Mouse (Mus musculus): ENCODE measurements around the gene Ptprg. TPM values are rescaled to one million over a fixed set of nuclear protein-coding genes. Genes with fewer than 3 reads are reported as not detected.

Ptprg gene
- total and polyA plus RNA-seq, 2 experiments from 2014 or later, result 28.5 to 88.7 TPM

GRCm38 (mm10) chr14:12199956-12200950, 646.9 kb downstream of the Ptprg start:
- Histone ChIP-seq H3K36me3 (ENCODE audit: insufficient read depth) (no peaks in the 10 kb centered on the region), H3K4me1 (ENCODE audit: insufficient read depth) (no peaks in the 10 kb centered on the region), H3K9me3 (ENCODE audit: low read length) (no peaks in the 10 kb centered on the region), H3K27ac (ENCODE audit: low read depth, low read length) (no peak overlapping the region), H3K27me3 (ENCODE audit: insufficient read depth, low read length) (no peaks in the 10 kb centered on the region), H3K9ac (no peak overlapping the region), H3K4me3 (ENCODE audit: low read depth, low read length) (no peak overlapping the region), H3K4me2 (ENCODE audit: low read depth) (no peak overlapping the region)
- DNase-seq (no peak), ATAC-seq (peak; percentile 71; the same call in 1 of the 2 replicates)
- WGBS, result 41% methylated on average over 13 of the region's 13 CpGs
- no peak for TF ChIP-seq CTCF (IDR thresholded peaks at IDR 0.05; ENCODE audit: low read depth)

- 45% methylated on average over 10 of the region's 10 CpGs for WGBS
- Histone ChIP-seq H3K9ac (no peak overlapping the region), H3K27me3 (ENCODE audit: insufficient read depth, low read length) (no peaks in the 10 kb centered on the region), H3K27ac (ENCODE audit: low read depth, low read length) (no peak overlapping the region), H3K36me3 (ENCODE audit: insufficient read depth) (no peaks in the 10 kb centered on the region), H3K9me3 (ENCODE audit: low read length) (no peaks in the 10 kb centered on the region), H3K4me1 (ENCODE audit: insufficient read depth) (no peaks in the 10 kb centered on the region), H3K4me3 (ENCODE audit: low read depth, low read length) (no peak overlapping the region), H3K4me2 (ENCODE audit: low read depth) (no peak overlapping the region)
- no peak for TF ChIP-seq CTCF (IDR thresholded peaks at IDR 0.05; ENCODE audit: low read depth)
- ATAC-seq (no peak), DNase-seq (no peak)
Measured at GRCm38 (mm10) chr14:12202214-12202613, 648.9 kb downstream of the Ptprg start.

GRCm38 (mm10) chr14:12203081-12203480, 649.7 kb downstream of the Ptprg start:
- Histone ChIP-seq H3K9ac (no peak overlapping the region), H3K9me3 (ENCODE audit: low read length) (no peaks in the 10 kb centered on the region), H3K27ac (ENCODE audit: low read depth, low read length) (no peak overlapping the region), H3K4me1 (ENCODE audit: insufficient read depth) (no peaks in the 10 kb centered on the region), H3K4me2 (ENCODE audit: low read depth) (no peak overlapping the region), H3K4me3 (ENCODE audit: low read depth, low read length) (no peak overlapping the region), H3K36me3 (ENCODE audit: insufficient read depth) (no peaks in the 10 kb centered on the region), H3K27me3 (ENCODE audit: insufficient read depth, low read length) (no peaks in the 10 kb centered on the region)
- ATAC-seq (no peak), DNase-seq (no peak)
- WGBS, result 78% methylated on average over 7 of the region's 7 CpGs
- TF ChIP-seq CTCF (IDR thresholded peaks at IDR 0.05; ENCODE audit: low read depth), result no peak

- H3K36me3 ChIP-seq (ENCODE audit: insufficient read depth), result 0 out of 2 replicates have a peak, but pooled peaks cover 3% of the 10 kb centered on the region
- H3K9ac ChIP-seq, result no peak overlapping the region
- no peak for TF ChIP-seq CTCF (IDR thresholded peaks at IDR 0.05; ENCODE audit: low read depth)
- H3K9me3 ChIP-seq (ENCODE audit: low read length), result no peaks in the 10 kb centered on the region
- no peaks in the 10 kb centered on the region for H3K4me1 ChIP-seq (ENCODE audit: insufficient read depth)
- DNase-seq (no peak), ATAC-seq (no peak)
- WGBS, result 48% methylated on average over 2 of the region's 2 CpGs
- H3K4me2 ChIP-seq (ENCODE audit: low read depth), result no peak overlapping the region
- H3K4me3 ChIP-seq (ENCODE audit: low read depth, low read length), result no peak overlapping the region
- no peak overlapping the region for H3K27ac ChIP-seq (ENCODE audit: low read depth, low read length)
- no peaks in the 10 kb centered on the region for H3K27me3 ChIP-seq (ENCODE audit: insufficient read depth, low read length)
Measured at GRCm38 (mm10) chr14:12206138-12206537, 652.8 kb downstream of the Ptprg start.

- no peaks in the 10 kb centered on the region for H3K9me3 ChIP-seq (ENCODE audit: low read length)
- H3K4me1 ChIP-seq (ENCODE audit: insufficient read depth), result no peaks in the 10 kb centered on the region
- peaks cover 7% of the 10 kb centered on the region for H3K36me3 ChIP-seq (ENCODE audit: insufficient read depth)
- peak; percentile 70 for TF ChIP-seq CTCF (IDR thresholded peaks at IDR 0.05; ENCODE audit: low read depth)
- H3K27me3 ChIP-seq (ENCODE audit: insufficient read depth, low read length), result no peaks in the 10 kb centered on the region
- ATAC-seq (no peak), DNase-seq (no peak)
- H3K9ac ChIP-seq, result no peak overlapping the region
- H3K27ac ChIP-seq (ENCODE audit: low read depth, low read length), result no peak overlapping the region
- H3K4me2 ChIP-seq (ENCODE audit: low read depth), result no peak overlapping the region
- H3K4me3 ChIP-seq (ENCODE audit: low read depth, low read length), result no peak overlapping the region
- WGBS, result 81% methylated on average over 2 of the region's 2 CpGs
Measured at GRCm38 (mm10) chr14:12208554-12208953, 655.2 kb downstream of the Ptprg start.

- 47% methylated on average over 16 of the region's 16 CpGs for WGBS
- no peak for TF ChIP-seq CTCF (IDR thresholded peaks at IDR 0.05; ENCODE audit: low read depth)
- 0 out of 2 replicates have a peak, but pooled peaks cover 4% of the 10 kb centered on the region for H3K36me3 ChIP-seq (ENCODE audit: insufficient read depth)
- peak; percentile 52 for ATAC-seq
- H3K27me3 ChIP-seq (ENCODE audit: insufficient read depth, low read length), result no peaks in the 10 kb centered on the region
- no peak overlapping the region for H3K4me3 ChIP-seq (ENCODE audit: low read depth, low read length)
- H3K9me3 ChIP-seq (ENCODE audit: low read length), result no peaks in the 10 kb centered on the region
- H3K9ac ChIP-seq, result no peak overlapping the region
- no peaks in the 10 kb centered on the region for H3K4me1 ChIP-seq (ENCODE audit: insufficient read depth)
- no peak overlapping the region for H3K27ac ChIP-seq (ENCODE audit: low read depth, low read length)
- DNase-seq, result peak; percentile 31
- H3K4me2 ChIP-seq (ENCODE audit: low read depth), result no peak overlapping the region
Measured at GRCm38 (mm10) chr14:12218544-12219150, 665.3 kb downstream of the Ptprg start.

- Histone ChIP-seq H3K9ac (no peak overlapping the region), H3K4me3 (ENCODE audit: low read depth, low read length) (no peak overlapping the region), H3K9me3 (ENCODE audit: low read length) (no peaks in the 10 kb centered on the region), H3K27ac (ENCODE audit: low read depth, low read length) (no peak overlapping the region), H3K36me3 (ENCODE audit: insufficient read depth) (0 out of 2 replicates have a peak, but pooled peaks cover 4% of the 10 kb centered on the region), H3K4me2 (ENCODE audit: low read depth) (no peak overlapping the region), H3K4me1 (ENCODE audit: insufficient read depth) (no peaks in the 10 kb centered on the region), H3K27me3 (ENCODE audit: insufficient read depth, low read length) (no peaks in the 10 kb centered on the region)
- no peak for ATAC-seq
- DNase-seq, result no peak
- WGBS, result 32% methylated on average over 6 of the region's 6 CpGs
- no peak for TF ChIP-seq CTCF (IDR thresholded peaks at IDR 0.05; ENCODE audit: low read depth)
Measured at GRCm38 (mm10) chr14:12219877-12220276, 666.5 kb downstream of the Ptprg start.
